Mouse (Mus musculus) left cerebral cortex, postnatal 36 days (tissue): ENCODE results near the gene Cadps2. TPM values are rescaled to one million over a fixed set of nuclear protein-coding genes. Genes with fewer than 3 reads are reported as not detected.

ENCODE experiments used
- DNase-seq, 2 experiments: peaks; one replicate each; pipeline ENCODE4 v3.0.0; 2021 to 2022; ENCODE audit warnings: low spot score in 2 of 2, mixed read lengths in 1 of 2
- intact Hi-C: fragments of 180-260 bp; cut with DNase I; formaldehyde crosslinking; loops from one replicate; pipeline ENCODE4 v1.15.1; 2025
- total RNA-seq, 2 experiments: library from RNA; stranded (reverse); gene quantifications; 2 replicates each; pipeline ENCODE4 v1.2.3; 2021

Gene Cadps2
- total RNA-seq, 2 experiments from 2014 or later = 79.3 to 97.3 TPM

DNA sequence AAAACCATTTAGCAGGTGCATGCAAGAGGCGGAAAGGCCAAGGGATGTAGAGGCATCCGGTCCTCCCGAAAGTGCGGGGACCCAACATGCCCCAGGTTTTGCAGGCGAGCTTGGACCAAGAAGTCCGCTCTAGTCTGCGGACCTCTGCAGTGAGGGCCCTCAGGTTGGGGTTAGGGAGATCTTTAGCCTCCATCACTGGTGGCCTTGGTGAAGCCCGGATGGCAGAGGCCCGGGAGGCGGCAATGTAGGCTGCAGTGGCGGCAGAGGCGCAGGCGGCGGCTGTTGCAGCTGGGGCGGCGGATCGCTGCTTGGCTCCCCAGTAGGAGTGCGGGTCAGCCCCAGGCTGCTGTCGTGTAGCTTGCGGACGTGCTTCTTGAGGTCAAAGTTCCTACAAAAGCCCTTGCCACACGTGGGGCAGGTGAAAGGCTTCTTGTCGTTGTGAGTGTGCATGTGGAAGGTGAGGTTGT lies 593.6 kb downstream of the Cadps2 start:
- no peak for DNase-seq
- intact Hi-C loops = loop anchor here (10.0 kb wide), 1 partner anchor 951 kb away; no protein-coding TSS in a partner anchor

- DNase-seq = no peak
- intact Hi-C loops = loop anchor here (10.0 kb wide), 1 partner anchor 950 kb away; no protein-coding TSS in a partner anchor
Observed at GRCm38 (mm10) chr6:23245121-23245520, 594.1 kb downstream of the Cadps2 start.

GRCm38 (mm10) chr6:23243821-23244760 lies 595.1 kb downstream of the Cadps2 start:
- intact Hi-C loops = loop anchor here (10.0 kb wide), 1 partner anchor 949 kb away; no protein-coding TSS in a partner anchor
- DNase-seq = no peak

Other genes starting within 250 kb of the Cadps2 start
- 1 to 10 TPM in 1 of 2 experiments, under 1 TPM in 1; 0.57 to 1.6 TPM for gene Rnf133, start 189.1 kb downstream of the Cadps2 start, total RNA-seq
- gene Rnf148, start 184.3 kb downstream of the Cadps2 start, total RNA-seq = 1 to 10 TPM in 1 of 2 experiments, under 1 TPM in 1; 0.86 to 1.4 TPM
- not detected for gene Tas2r118, start 130.6 kb upstream of the Cadps2 start, total RNA-seq